Mouse (Mus musculus): ENCODE measurements around the gene Ccdc115.

GRCm38 (mm10) chr1:34462766-34463165, 23.3 kb upstream of the Ccdc115 start:
- peak; percentile 52 for TF ChIP-seq CTCF (conservative IDR thresholded peaks at IDR 0.05; ENCODE audit: low read length)
- no peak for TF ChIP-seq POU5F1 (IDR thresholded peaks at IDR 0.05; ENCODE audit: borderline replicate concordance, low read length)

All from E14TG2a.4 (cell line).